In the genomic region with DNA sequence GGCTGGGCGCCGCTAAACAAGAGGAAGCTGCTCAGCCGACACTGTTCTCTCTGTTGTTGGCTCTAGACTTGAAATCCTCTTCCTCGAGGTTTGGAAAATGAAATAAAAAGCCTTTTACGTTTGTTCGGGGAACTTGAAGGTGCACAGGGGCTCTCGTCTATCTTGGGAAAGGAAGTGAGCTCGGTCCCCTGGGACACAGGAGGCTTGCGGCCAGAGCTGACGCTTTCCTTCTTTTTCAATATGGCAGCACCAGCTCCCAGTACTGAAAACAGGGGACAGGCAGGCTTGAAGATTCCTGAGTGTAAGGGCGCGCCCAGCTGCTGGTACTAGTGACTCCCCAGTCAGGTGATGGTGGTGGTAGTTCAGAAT, we compare ENCODE assay signal across 9 mouse cellular contexts. TPM values are rescaled to one million over a fixed set of nuclear protein-coding genes. Genes with fewer than 3 reads are reported as not detected.
A peak's percentile ranks its signal among the peaks of the same experiment; 100 is the strongest.
DNase-seq lines count a peak whose midpoint lies in the region; ATAC-seq lines count a peak whose summit lies in the region.
"Had no signal": no experiment of that assay in that cellular context is flagged by ENCODE, and none has a peak within 500 bp of the region (broad histone marks: within the 10 kb centered on the region; RNA-seq: fewer than 3 reads in every experiment).

No protein-coding gene starts in this region.

- H3K27me3 ChIP-seq in heart, embryonic 16.5 days (ENCODE audit: control insufficient read depth, insufficient read depth, low read length): peaks cover 17% of the 10 kb centered on the region
- H3K27me3 ChIP-seq in hindbrain, embryonic 14.5 days (ENCODE audit: control insufficient read depth, insufficient read depth, low read length): no peaks in the 10 kb centered on the region
- 0 out of 2 replicates have a peak, but pooled peaks cover 6% of the 10 kb centered on the region for H3K27me3 ChIP-seq in midbrain, embryonic 12.5 days

- no peaks in the 10 kb centered on the region for H3K9me3 ChIP-seq in heart, embryonic 16.5 days (replicated peaks; ENCODE audit: control insufficient read depth, low read length)
- no peaks in the 10 kb centered on the region for H3K9me3 ChIP-seq in hindbrain, embryonic 14.5 days (ENCODE audit: control insufficient read depth, low read length)
- H3K9me3 ChIP-seq in midbrain, embryonic 12.5 days: no peaks in the 10 kb centered on the region

- peak overlapping the region; percentile 41 for H3K4me3 ChIP-seq in heart, embryonic 16.5 days (ENCODE audit: low read length)
- H3K4me3 ChIP-seq in hindbrain, embryonic 14.5 days (replicated peaks; ENCODE audit: low read length): peak overlapping the region; percentile 43
- H3K4me3 ChIP-seq in midbrain, embryonic 12.5 days: peak overlapping the region; percentile 53

- no peaks in the 10 kb centered on the region for H3K36me3 ChIP-seq in heart, embryonic 16.5 days (ENCODE audit: control insufficient read depth, insufficient read depth)
- no peaks in the 10 kb centered on the region for H3K36me3 ChIP-seq in hindbrain, embryonic 14.5 days (replicated peaks; ENCODE audit: control insufficient read depth, insufficient read depth)
- no peaks in the 10 kb centered on the region for H3K36me3 ChIP-seq in midbrain, embryonic 12.5 days

- no peak overlapping the region for H3K27ac ChIP-seq in heart, embryonic 16.5 days (ENCODE audit: low read length)
- H3K27ac ChIP-seq in hindbrain, embryonic 14.5 days: no peak overlapping the region
- H3K27ac ChIP-seq in midbrain, embryonic 12.5 days (replicated peaks): no peak overlapping the region

- WGBS in heart, embryonic 16.5 days: 2% methylated on average over 12 of the region's 12 CpGs
- WGBS in hindbrain, embryonic 14.5 days: 1% methylated on average over 12 of the region's 12 CpGs
- under 1% methylated on average over 12 of the region's 12 CpGs for WGBS in midbrain, embryonic 12.5 days

- no peak for ATAC-seq in heart, embryonic 16.5 days (replicated peaks; ENCODE audit: extremely low read depth, insufficient read depth, low FRiP score)
- peak; percentile 74 for ATAC-seq in hindbrain, embryonic 14.5 days (ENCODE audit: low FRiP score)
- peak; percentile 81 for ATAC-seq in midbrain, embryonic 12.5 days (ENCODE audit: low FRiP score, low read depth)
- no peak; the same call in 1 of the 2 replicates for ATAC-seq in megakaryocyte progenitor cell, adult 5-6 weeks (replicated peaks; ENCODE audit: poor library complexity)
- ATAC-seq: Patski had no signal

- DNase-seq in heart, adult 11 months: no peak
- peak; percentile 39 for DNase-seq in ES-CJ7 (ENCODE audit: low read depth, low spot score)
- peak; percentile 63 to 73 for DNase-seq in cerebellum, postnatal 14 days
- DNase-seq in hindbrain, embryonic 14.5 days (ENCODE audit: low spot score): peak; percentile 59
- DNase-seq in urinary bladder, postnatal 25 days (ENCODE audit: low spot score): no peak

- peak overlapping the region; percentile 50 for H3K4me2 ChIP-seq in heart, embryonic 16.5 days (ENCODE audit: low read depth, low read length)
- peak overlapping the region; percentile 68 for H3K4me2 ChIP-seq in hindbrain, embryonic 14.5 days (replicated peaks)
- H3K4me2 ChIP-seq in midbrain, embryonic 12.5 days (replicated peaks): peak overlapping the region; percentile 73

- H3K9ac ChIP-seq in heart, embryonic 16.5 days (ENCODE audit: low read length): no peak overlapping the region
- H3K9ac ChIP-seq in hindbrain, embryonic 14.5 days: peak overlapping the region; percentile 57
- H3K9ac ChIP-seq in midbrain, embryonic 12.5 days (replicated peaks): peak overlapping the region; percentile 46

- no peaks in the 10 kb centered on the region for H3K4me1 ChIP-seq in heart, embryonic 16.5 days (ENCODE audit: control insufficient read depth, insufficient read depth, low read length)
- 0 out of 2 replicates have a peak, but pooled peaks cover 2% of the 10 kb centered on the region for H3K4me1 ChIP-seq in hindbrain, embryonic 14.5 days (replicated peaks; ENCODE audit: control insufficient read depth, insufficient read depth, low read length)
- H3K4me1 ChIP-seq in midbrain, embryonic 12.5 days: peaks cover 13% of the 10 kb centered on the region

RNA-seq across cellular contexts. Expression of a gene that starts 0.8 kb away (rescaled TPM):
- polyA plus RNA-seq in heart, embryonic 16.5 days (2015; fragmentation: Nextera tagmentation; extraction: Ambion mirVana): 0.06 and 0.37 TPM in 2 replicates
- polyA plus RNA-seq in hindbrain, embryonic 14.5 days (2014; fragmentation: Nextera tagmentation; extraction: Ambion mirVana): 3.0 and 4.4 TPM in 2 replicates
- polyA plus RNA-seq in midbrain, embryonic 12.5 days (2016; fragmentation: Nextera tagmentation; extraction: Ambion mirVana): 0.90 and 1.3 TPM in 2 replicates
- total RNA-seq in megakaryocyte progenitor cell, adult 5-6 weeks (2015): not detected in 2 replicates
- total RNA-seq in megakaryocyte progenitor cell, adult 5-6 weeks (2017): not detected in 2 replicates
- polyA plus RNA-seq: Patski had no signal

Comparison
In these comparisons a context has a peak if more than half of its experiments do, and no peak if none do; other contexts are left out.
1. ATAC-seq: peak in hindbrain, embryonic 14.5 days (single experiment) and midbrain, embryonic 12.5 days (single experiment); none in heart, embryonic 16.5 days (single experiment) and megakaryocyte progenitor cell, adult 5-6 weeks (single experiment).
2. DNase-seq: peak in ES-CJ7 (single experiment), cerebellum, postnatal 14 days (2 of 2) and hindbrain, embryonic 14.5 days (single experiment); none in heart, adult 11 months (single experiment) and urinary bladder, postnatal 25 days (single experiment).
3. Peak in every context shown above with its lines, with median percentiles within 50 percentile points of each other: H3K4me2 ChIP-seq and H3K4me3 ChIP-seq.